Mouse (Mus musculus) kidney, adult 11 months (tissue): ENCODE results near the gene Crebrf.

Experiments
- DNase-seq: peaks from one replicate; pipeline ENCODE4 v3.0.0; 2022

Crebrf gene

GRCm38 (mm10) chr17:26715271-26715758 lies at the start of gene Crebrf:
TSS of gene Crebrf (plus strand) at chr17:26715650.
- peak; percentile 98 for DNase-seq

- no peak for DNase-seq
Measured at GRCm38 (mm10) chr17:26671268-26671667, 44.2 kb upstream of the Crebrf start.

- DNase-seq = no peak
Measured at GRCm38 (mm10) chr17:26675845-26676244, 39.6 kb upstream of the Crebrf start.

- peak; percentile 92 for DNase-seq
Measured at GRCm38 (mm10) chr17:26676252-26676615, 39.2 kb upstream of the Crebrf start.

GRCm38 (mm10) chr17:26676616-26677376 lies 38.7 kb upstream of the Crebrf start:
- DNase-seq = peak; percentile 73

- DNase-seq = peak; percentile 69
Measured at GRCm38 (mm10) chr17:26677711-26678637, 37.5 kb upstream of the Crebrf start.

- no peak for DNase-seq
Measured at GRCm38 (mm10) chr17:26681276-26681675, 34.2 kb upstream of the Crebrf start.

- DNase-seq = peak; percentile 35
Measured at GRCm38 (mm10) chr17:26686334-26687000, 29.0 kb upstream of the Crebrf start.

GRCm38 (mm10) chr17:26688795-26689735 lies 26.4 kb upstream of the Crebrf start:
- no peak for DNase-seq

- DNase-seq = no peak
Measured at GRCm38 (mm10) chr17:26689810-26690209, 25.6 kb upstream of the Crebrf start.

- DNase-seq = no peak
Measured at GRCm38 (mm10) chr17:26690236-26690635, 25.2 kb upstream of the Crebrf start.

GRCm38 (mm10) chr17:26691110-26691509 lies 24.3 kb upstream of the Crebrf start:
- peak; percentile 46 for DNase-seq

- DNase-seq = no peak
Measured at GRCm38 (mm10) chr17:26693424-26693823, 22.0 kb upstream of the Crebrf start.

- DNase-seq = no peak
Measured at GRCm38 (mm10) chr17:26694171-26694570, 21.3 kb upstream of the Crebrf start.

GRCm38 (mm10) chr17:26695193-26695592 lies 20.3 kb upstream of the Crebrf start:
- no peak for DNase-seq

GRCm38 (mm10) chr17:26698846-26699245 lies 16.6 kb upstream of the Crebrf start:
- DNase-seq = no peak

- DNase-seq = no peak
Measured at GRCm38 (mm10) chr17:26699819-26700616, 15.4 kb upstream of the Crebrf start.

GRCm38 (mm10) chr17:26701565-26701964 lies 13.9 kb upstream of the Crebrf start:
- no peak for DNase-seq

GRCm38 (mm10) chr17:26702621-26703020 lies 12.8 kb upstream of the Crebrf start:
- no peak for DNase-seq

GRCm38 (mm10) chr17:26703671-26704070 lies 11.8 kb upstream of the Crebrf start:
- DNase-seq = no peak
